In the genomic region with DNA sequence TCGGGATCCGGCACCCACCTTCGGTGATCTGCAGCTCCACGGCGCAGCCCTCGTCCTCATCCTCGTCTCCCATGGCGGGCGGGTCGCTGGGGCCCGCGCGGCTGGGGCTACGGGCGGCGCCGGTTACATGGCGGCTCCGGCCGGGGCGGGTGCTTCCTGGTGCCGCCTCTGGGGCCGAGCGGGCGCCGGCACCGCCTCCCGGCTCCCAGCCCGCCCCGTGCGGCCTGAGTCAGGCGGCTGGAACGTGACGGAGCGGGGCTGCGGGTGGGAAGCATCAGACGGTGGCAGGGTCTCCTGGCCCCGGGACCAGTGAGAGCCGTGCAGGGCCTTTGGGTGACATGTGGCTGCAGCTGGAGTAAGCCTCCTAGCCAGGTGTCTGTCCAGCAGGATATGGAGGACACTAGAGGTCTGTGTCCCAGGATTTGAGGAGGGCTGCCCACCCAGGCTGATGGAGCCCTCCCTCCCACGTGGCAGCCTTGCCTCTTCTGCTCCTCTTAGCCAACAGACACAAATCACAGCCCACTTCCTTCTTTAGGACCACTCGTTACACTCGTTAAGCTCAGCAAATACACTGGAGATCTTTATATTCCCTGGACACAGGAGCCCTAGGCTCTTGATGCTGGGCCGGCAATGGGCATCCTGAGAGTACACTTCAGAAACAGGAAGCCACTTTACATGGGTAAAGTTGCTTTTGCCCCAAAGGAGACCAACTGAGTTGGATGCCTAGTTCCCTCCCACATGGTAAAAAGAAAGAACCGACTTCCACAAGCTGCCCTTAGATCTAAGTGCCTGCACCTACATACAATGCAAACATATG, we compare ENCODE assay signal across 8 mouse cellular contexts. TPM values are rescaled to one million over a fixed set of nuclear protein-coding genes. Genes with fewer than 3 reads are reported as not detected.
A peak's percentile ranks its signal among the peaks of the same experiment; 100 is the strongest.
DNase-seq lines count a peak whose midpoint lies in the region; ATAC-seq lines count a peak whose summit lies in the region.

A gene (minus strand): TSS at position 162 of the 817 bp plus-strand sequence.

- H3K27me3 ChIP-seq in neural tube, embryonic 11.5 days (ENCODE audit: control insufficient read depth, insufficient read depth, low read length), result peaks cover 45% of the 10 kb centered on the region
- peaks cover 25% of the 10 kb centered on the region for H3K27me3 ChIP-seq in embryonic facial prominence, embryonic 11.5 days (ENCODE audit: control insufficient read depth, insufficient read depth, low read length)
- H3K27me3 ChIP-seq in limb, embryonic 10.5 days (ENCODE audit: low read depth, poor library complexity, severe bottlenecking), result peaks cover 100% of the 10 kb centered on the region
- peaks cover 100% of the 10 kb centered on the region for H3K27me3 ChIP-seq in midbrain, embryonic 10.5 days (ENCODE audit: low read depth, poor library complexity, severe bottlenecking)

- no peaks in the 10 kb centered on the region for H3K36me3 ChIP-seq in neural tube, embryonic 11.5 days (ENCODE audit: control insufficient read depth, insufficient read depth, low read length)
- H3K36me3 ChIP-seq in embryonic facial prominence, embryonic 11.5 days (replicated peaks; ENCODE audit: control insufficient read depth, insufficient read depth, low read depth, low read length), result no peaks in the 10 kb centered on the region
- H3K36me3 ChIP-seq in limb, embryonic 10.5 days, result 0 out of 2 replicates have a peak, but pooled peaks cover 2% of the 10 kb centered on the region
- H3K36me3 ChIP-seq in midbrain, embryonic 10.5 days, result no peaks in the 10 kb centered on the region

- no peaks in the 10 kb centered on the region for H3K9me3 ChIP-seq in neural tube, embryonic 11.5 days (ENCODE audit: control insufficient read depth, low read length)
- H3K9me3 ChIP-seq in embryonic facial prominence, embryonic 11.5 days (replicated peaks; ENCODE audit: control insufficient read depth, low read length), result no peaks in the 10 kb centered on the region
- H3K9me3 ChIP-seq in limb, embryonic 10.5 days (replicated peaks), result no peaks in the 10 kb centered on the region
- no peaks in the 10 kb centered on the region for H3K9me3 ChIP-seq in midbrain, embryonic 10.5 days (replicated peaks)

- ATAC-seq in neural tube, embryonic 11.5 days (ENCODE audit: insufficient read depth, low FRiP score, low TSS enrichment), result peak; percentile 58
- peak; percentile 64 for ATAC-seq in embryonic facial prominence, embryonic 11.5 days (replicated peaks; ENCODE audit: insufficient number of reproducible peaks, low FRiP score, low TSS enrichment, low read depth)

- no peak within 1 kb of the TSS for H3K27ac ChIP-seq in neural tube, embryonic 11.5 days (ENCODE audit: low read depth, low read length)
- H3K27ac ChIP-seq in embryonic facial prominence, embryonic 11.5 days (replicated peaks; ENCODE audit: low read depth, low read length), result no peak within 1 kb of the TSS
- H3K27ac ChIP-seq in limb, embryonic 10.5 days, result peak within 1 kb of the TSS; percentile 79
- peak within 1 kb of the TSS; percentile 77 for H3K27ac ChIP-seq in midbrain, embryonic 10.5 days (replicated peaks)

- peak; percentile 71 for DNase-seq in neural tube, embryonic 11.5 days (ENCODE audit: low spot score)
- no peak for DNase-seq in neural tube, embryonic 10.5 days (ENCODE audit: extremely low spot score, low spot score)
- DNase-seq in embryonic facial prominence, embryonic 11.5 days (ENCODE audit: low spot score), result peak; percentile 67
- DNase-seq in heart, adult 18-20 months, result peak; percentile 79 to 87
- DNase-seq in kidney, adult 11 months, result peak; percentile 68
- peak; percentile 72 for DNase-seq in limb, embryonic 10.5 days (ENCODE audit: low spot score)
- peak; percentile 60 for DNase-seq in midbrain, embryonic 10.5 days (ENCODE audit: low spot score)
- peak; percentile 27 for DNase-seq in skeletal muscle tissue, adult 2 months (ENCODE audit: low read depth, low spot score)

- WGBS in neural tube, embryonic 11.5 days, result 2% methylated on average over 32 of the region's 44 CpGs
- 1% methylated on average over 43 of the region's 44 CpGs for WGBS in embryonic facial prominence, embryonic 11.5 days
- 1% methylated on average over 43 of the region's 44 CpGs for WGBS in limb, embryonic 10.5 days
- WGBS in midbrain, embryonic 10.5 days, result 3% methylated on average over 44 of the region's 44 CpGs

- H3K4me1 ChIP-seq in neural tube, embryonic 11.5 days (ENCODE audit: control insufficient read depth, insufficient read depth, low read length), result peaks cover 4% of the 10 kb centered on the region; the same call in 1 of the 2 replicates
- H3K4me1 ChIP-seq in embryonic facial prominence, embryonic 11.5 days (ENCODE audit: control insufficient read depth, insufficient read depth, low read length), result no peaks in the 10 kb centered on the region; the same call in 1 of the 2 replicates
- H3K4me1 ChIP-seq in limb, embryonic 10.5 days, result peaks cover 25% of the 10 kb centered on the region
- peaks cover 22% of the 10 kb centered on the region for H3K4me1 ChIP-seq in midbrain, embryonic 10.5 days

- peak within 1 kb of the TSS; percentile 99 for H3K4me2 ChIP-seq in neural tube, embryonic 11.5 days (ENCODE audit: low read depth)
- H3K4me2 ChIP-seq in embryonic facial prominence, embryonic 11.5 days (ENCODE audit: low read depth, low read length), result peak within 1 kb of the TSS; percentile 94

- H3K9ac ChIP-seq in neural tube, embryonic 11.5 days (ENCODE audit: low read length), result peak within 1 kb of the TSS; percentile 66
- peak within 1 kb of the TSS; percentile 70 for H3K9ac ChIP-seq in embryonic facial prominence, embryonic 11.5 days (replicated peaks; ENCODE audit: low read length)

- H3K4me3 ChIP-seq in neural tube, embryonic 11.5 days (ENCODE audit: low read depth, low read length), result peak within 1 kb of the TSS; percentile 58
- H3K4me3 ChIP-seq in embryonic facial prominence, embryonic 11.5 days (ENCODE audit: low read depth, low read length), result peak within 1 kb of the TSS; percentile 46
- peak within 1 kb of the TSS; percentile 69 for H3K4me3 ChIP-seq in limb, embryonic 10.5 days
- H3K4me3 ChIP-seq in midbrain, embryonic 10.5 days, result peak within 1 kb of the TSS; percentile 71

RNA-seq across cellular contexts. Expression of the gene that starts here (rescaled TPM):
- 4.7 and 6.7 TPM in 2 replicates for polyA plus RNA-seq in neural tube, embryonic 11.5 days (2014; fragmentation: Nextera tagmentation; extraction: Ambion mirVana)
- 5.9 TPM in 2 replicates for polyA plus RNA-seq in embryonic facial prominence, embryonic 11.5 days (2014; fragmentation: Nextera tagmentation; extraction: Ambion mirVana)
- total RNA-seq in heart, adult 18-20 months (2021), result 10 to 100 TPM; 17.0 to 17.3 TPM
- polyA plus RNA-seq in limb, embryonic 10.5 days (2016; fragmentation: Nextera tagmentation; extraction: Ambion mirVana), result 2.8 and 4.8 TPM in 2 replicates
- polyA plus RNA-seq in midbrain, embryonic 10.5 days (2016; fragmentation: Nextera tagmentation; extraction: Ambion mirVana), result 5.0 and 7.9 TPM in 2 replicates

Comparison
In these comparisons a context has a peak if more than half of its experiments do, and no peak if none do; other contexts are left out.
1. H3K27ac ChIP-seq: peak in limb, embryonic 10.5 days (single experiment) and midbrain, embryonic 10.5 days (single experiment); none in neural tube, embryonic 11.5 days (single experiment) and embryonic facial prominence, embryonic 11.5 days (single experiment).
2. Peak in every context shown above with its lines, with median percentiles within 50 percentile points of each other: H3K4me3 ChIP-seq.